Mouse (Mus musculus): ENCODE results near the gene Copz2. TPM values are rescaled to one million over a fixed set of nuclear protein-coding genes. Genes with fewer than 3 reads are reported as not detected.
A peak's percentile ranks its signal among the peaks of the same experiment; 100 is the strongest.
"Not testable (repeated sequence)": the region's sequence is repeated elsewhere in the genome, so short reads cannot be mapped to it uniquely, and the experiment has no call there.

Copz2 gene
- total RNA-seq (2017), result not detected in 2 replicates

- no peak for ATAC-seq (ENCODE audit: extremely low read depth, insufficient number of reproducible peaks, low FRiP score, poor library complexity, severe bottlenecking)
Measured at GRCm38 (mm10) chr11:96849681-96850467, at the start of gene Copz2. TSS of gene Copz2 (plus strand) at chr11:96849870.

- no peak for ATAC-seq (ENCODE audit: extremely low read depth, insufficient number of reproducible peaks, low FRiP score, poor library complexity, severe bottlenecking)
Measured at GRCm38 (mm10) chr11:96805606-96806005, 44.1 kb upstream of the Copz2 start.

GRCm38 (mm10) chr11:96808066-96808465 lies 41.6 kb upstream of the Copz2 start:
- ATAC-seq (ENCODE audit: extremely low read depth, insufficient number of reproducible peaks, low FRiP score, poor library complexity, severe bottlenecking), result no peak

GRCm38 (mm10) chr11:96809562-96810235 lies 40.0 kb upstream of the Copz2 start:
- no peak for ATAC-seq (ENCODE audit: extremely low read depth, insufficient number of reproducible peaks, low FRiP score, poor library complexity, severe bottlenecking)

GRCm38 (mm10) chr11:96811188-96811587 lies 38.5 kb upstream of the Copz2 start:
- ATAC-seq (ENCODE audit: extremely low read depth, insufficient number of reproducible peaks, low FRiP score, poor library complexity, severe bottlenecking), result not testable (repeated sequence)

GRCm38 (mm10) chr11:96813455-96813854 lies 36.2 kb upstream of the Copz2 start:
- ATAC-seq (ENCODE audit: extremely low read depth, insufficient number of reproducible peaks, low FRiP score, poor library complexity, severe bottlenecking), result no peak

- no peak for ATAC-seq (ENCODE audit: extremely low read depth, insufficient number of reproducible peaks, low FRiP score, poor library complexity, severe bottlenecking)
Measured at GRCm38 (mm10) chr11:96813920-96814319, 35.8 kb upstream of the Copz2 start.

GRCm38 (mm10) chr11:96814443-96814842 lies 35.2 kb upstream of the Copz2 start:
- no peak for ATAC-seq (ENCODE audit: extremely low read depth, insufficient number of reproducible peaks, low FRiP score, poor library complexity, severe bottlenecking)

- ATAC-seq (ENCODE audit: extremely low read depth, insufficient number of reproducible peaks, low FRiP score, poor library complexity, severe bottlenecking), result no peak
Measured at GRCm38 (mm10) chr11:96815895-96816294, 33.8 kb upstream of the Copz2 start.

- ATAC-seq (ENCODE audit: extremely low read depth, insufficient number of reproducible peaks, low FRiP score, poor library complexity, severe bottlenecking), result no peak
Measured at GRCm38 (mm10) chr11:96816494-96816893, 33.2 kb upstream of the Copz2 start.

- ATAC-seq (ENCODE audit: extremely low read depth, insufficient number of reproducible peaks, low FRiP score, poor library complexity, severe bottlenecking), result no peak
Measured at GRCm38 (mm10) chr11:96816979-96817378, 32.7 kb upstream of the Copz2 start.

- ATAC-seq (ENCODE audit: extremely low read depth, insufficient number of reproducible peaks, low FRiP score, poor library complexity, severe bottlenecking), result no peak
Measured at GRCm38 (mm10) chr11:96818128-96818710, 31.5 kb upstream of the Copz2 start.

GRCm38 (mm10) chr11:96821956-96822355 lies 27.7 kb upstream of the Copz2 start:
- ATAC-seq (ENCODE audit: extremely low read depth, insufficient number of reproducible peaks, low FRiP score, poor library complexity, severe bottlenecking), result no peak

- ATAC-seq (ENCODE audit: extremely low read depth, insufficient number of reproducible peaks, low FRiP score, poor library complexity, severe bottlenecking), result peak; percentile 47
Measured at GRCm38 (mm10) chr11:96822675-96823470, 26.8 kb upstream of the Copz2 start.

GRCm38 (mm10) chr11:96823471-96823837 lies 26.2 kb upstream of the Copz2 start:
- ATAC-seq (ENCODE audit: extremely low read depth, insufficient number of reproducible peaks, low FRiP score, poor library complexity, severe bottlenecking), result no peak

GRCm38 (mm10) chr11:96823880-96824782 lies 25.5 kb upstream of the Copz2 start:
- peak; percentile 92 for ATAC-seq (ENCODE audit: extremely low read depth, insufficient number of reproducible peaks, low FRiP score, poor library complexity, severe bottlenecking)

GRCm38 (mm10) chr11:96824783-96825495 lies 24.7 kb upstream of the Copz2 start:
- ATAC-seq (ENCODE audit: extremely low read depth, insufficient number of reproducible peaks, low FRiP score, poor library complexity, severe bottlenecking), result no peak

- ATAC-seq (ENCODE audit: extremely low read depth, insufficient number of reproducible peaks, low FRiP score, poor library complexity, severe bottlenecking), result no peak
Measured at GRCm38 (mm10) chr11:96826481-96826880, 23.2 kb upstream of the Copz2 start.

Measured in neutrophil, adult 5-6 weeks (primary cell).